Mouse (Mus musculus): ENCODE results near the gene Pm20d1. TPM values are rescaled to one million over a fixed set of nuclear protein-coding genes. Genes with fewer than 3 reads are reported as not detected.

Pm20d1 gene
- polyA plus RNA-seq, 1 experiment from 2014 or later = 0.22 TPM

Other genes with a start within 250 kb of the Pm20d1 start
- gene Avpr1b, start 198.1 kb upstream of the Pm20d1 start, polyA plus RNA-seq (2015; fragmentation: Nextera tagmentation; extraction: Ambion mirVana) = not detected in 2 replicates
- gene Ctse, start 159.1 kb upstream of the Pm20d1 start, polyA plus RNA-seq (2015; fragmentation: Nextera tagmentation; extraction: Ambion mirVana) = 0.13 TPM in 1 of 2 replicates, not detected in the other
- 1.1 and 1.2 TPM in 2 replicates for gene Rab7b, start 108.7 kb upstream of the Pm20d1 start, polyA plus RNA-seq (2015; fragmentation: Nextera tagmentation; extraction: Ambion mirVana)
- 0.05 and 0.08 TPM in 2 replicates for gene Slc26a9, start 53.4 kb upstream of the Pm20d1 start, polyA plus RNA-seq (2015; fragmentation: Nextera tagmentation; extraction: Ambion mirVana)
- gene Slc41a1, start 30.1 kb downstream of the Pm20d1 start, polyA plus RNA-seq (2015; fragmentation: Nextera tagmentation; extraction: Ambion mirVana) = 20.3 and 22.3 TPM in 2 replicates
- gene Rab29, start 69.8 kb downstream of the Pm20d1 start, polyA plus RNA-seq (2015; fragmentation: Nextera tagmentation; extraction: Ambion mirVana) = 7.0 and 7.5 TPM in 2 replicates
- 44.9 and 49.2 TPM in 2 replicates for gene Nucks1, start 113.2 kb downstream of the Pm20d1 start, polyA plus RNA-seq (2015; fragmentation: Nextera tagmentation; extraction: Ambion mirVana)
- gene Slc45a3, start 165.6 kb downstream of the Pm20d1 start, polyA plus RNA-seq (2015; fragmentation: Nextera tagmentation; extraction: Ambion mirVana) = 1.9 and 3.5 TPM in 2 replicates
- gene Elk4, start 210.2 kb downstream of the Pm20d1 start, polyA plus RNA-seq (2015; fragmentation: Nextera tagmentation; extraction: Ambion mirVana) = 12.7 and 13.1 TPM in 2 replicates